Mouse (Mus musculus): Measurements from ENCODE around the gene Dolpp1.

Gene Dolpp1

GRCm38 (mm10) chr2:30442498-30442890, 50.4 kb downstream of the Dolpp1 start:
- no peak for DNase-seq

GRCm38 (mm10) chr2:30443281-30443680, 51.2 kb downstream of the Dolpp1 start:
- DNase-seq = no peak

- DNase-seq = no peak
Measured at GRCm38 (mm10) chr2:30444006-30444405, 52.0 kb downstream of the Dolpp1 start.

- DNase-seq = no peak
Measured at GRCm38 (mm10) chr2:30444450-30444849, 52.4 kb downstream of the Dolpp1 start.

- peak; percentile 50 for DNase-seq
Measured at GRCm38 (mm10) chr2:30445312-30445711, 53.3 kb downstream of the Dolpp1 start.

GRCm38 (mm10) chr2:30446891-30447826, 55.1 kb downstream of the Dolpp1 start:
- DNase-seq = no peak

GRCm38 (mm10) chr2:30448371-30448770, 56.3 kb downstream of the Dolpp1 start:
- no peak for DNase-seq

Measured in retina, postnatal 1 day (tissue).